Mouse (Mus musculus) Muller cell, postnatal 12 days (primary cell): ENCODE data around the gene Mettl16.

Experiments used
- DNase-seq: peaks from one replicate; pipeline ENCODE4 v3.0.0-alpha.2; 2015; ENCODE audit errors: inconsistent ontology term

Gene Mettl16

DNA sequence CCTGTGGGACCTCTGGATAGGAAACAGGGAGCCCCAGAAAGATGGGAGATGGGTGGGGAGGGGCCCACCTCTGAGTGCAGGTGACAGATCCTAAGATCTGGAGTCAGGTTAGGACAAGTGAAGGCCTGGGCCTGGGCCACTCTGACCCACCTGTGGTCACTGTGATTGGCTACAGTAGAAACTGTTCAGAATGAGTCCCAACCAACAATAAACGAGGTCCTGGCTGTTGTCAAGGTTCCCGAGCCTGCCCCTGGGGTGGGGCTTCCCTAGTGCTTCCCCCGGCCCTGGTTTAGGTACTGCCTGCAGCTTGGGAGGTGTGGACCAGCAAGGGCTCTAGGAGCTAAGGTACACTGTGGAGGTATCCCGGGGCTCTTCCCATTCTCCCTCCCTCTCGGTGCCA, 73.1 kb downstream of the Mettl16 start:
- DNase-seq = no peak

- no peak for DNase-seq
Observed at GRCm38 (mm10) chr11:74845784-74846183, 75.2 kb downstream of the Mettl16 start.

GRCm38 (mm10) chr11:74847919-74848521, 77.4 kb downstream of the Mettl16 start:
- peak; percentile 83 for DNase-seq

- no peak for DNase-seq
Observed at GRCm38 (mm10) chr11:74850998-74851661, 80.5 kb downstream of the Mettl16 start.

- no peak for DNase-seq
Observed at GRCm38 (mm10) chr11:74857756-74858155, 87.1 kb downstream of the Mettl16 start.

DNA sequence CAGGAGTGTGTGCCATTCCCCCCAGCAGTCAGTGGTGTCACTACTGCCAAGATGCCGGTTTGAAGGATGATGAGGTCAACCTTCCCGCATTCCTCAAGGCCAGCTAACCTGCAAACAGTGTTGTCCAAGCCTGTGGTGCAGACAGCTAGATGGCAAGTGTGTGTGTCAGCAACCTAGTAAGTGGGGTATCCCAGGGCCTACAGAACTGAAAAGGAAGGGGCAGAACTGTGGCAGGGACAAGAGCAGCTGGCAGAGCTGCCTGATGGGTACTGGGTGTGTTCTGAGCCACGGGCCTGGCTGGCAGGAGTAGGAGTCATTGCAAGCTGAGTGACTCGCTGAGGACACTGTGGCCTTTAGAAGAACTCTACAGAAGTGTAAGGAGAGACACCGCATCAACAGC, 91.5 kb downstream of the Mettl16 start:
- no peak for DNase-seq

GRCm38 (mm10) chr11:74863471-74863870, 92.8 kb downstream of the Mettl16 start:
- no peak for DNase-seq

- DNase-seq = no peak
Observed at GRCm38 (mm10) chr11:74864421-74864820, 93.8 kb downstream of the Mettl16 start.

- no peak for DNase-seq
Observed at GRCm38 (mm10) chr11:74865252-74865651, 94.6 kb downstream of the Mettl16 start.

- peak; percentile 44 for DNase-seq
Observed at GRCm38 (mm10) chr11:74866640-74867039, 96.0 kb downstream of the Mettl16 start.

DNA sequence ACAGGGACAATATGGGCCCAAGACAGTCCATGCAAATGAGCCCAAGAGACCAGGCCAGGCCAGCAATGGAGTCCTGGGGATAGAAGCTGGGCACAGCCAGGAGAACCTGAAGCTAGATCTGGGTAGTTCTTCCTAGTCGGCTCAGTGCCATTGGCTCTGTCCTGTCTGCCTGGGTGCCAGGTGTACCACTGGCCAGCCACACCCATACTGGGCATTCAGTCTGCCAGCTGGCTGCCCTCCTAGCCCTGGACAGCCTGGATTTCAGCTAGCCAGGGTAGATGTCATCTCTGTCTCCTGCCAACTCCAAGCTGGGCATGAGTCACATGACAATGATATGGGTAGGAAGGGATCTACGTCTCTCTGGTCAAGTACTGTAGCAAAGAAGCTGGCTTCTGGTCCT, 96.6 kb downstream of the Mettl16 start:
- peak; percentile 42 for DNase-seq

DNA sequence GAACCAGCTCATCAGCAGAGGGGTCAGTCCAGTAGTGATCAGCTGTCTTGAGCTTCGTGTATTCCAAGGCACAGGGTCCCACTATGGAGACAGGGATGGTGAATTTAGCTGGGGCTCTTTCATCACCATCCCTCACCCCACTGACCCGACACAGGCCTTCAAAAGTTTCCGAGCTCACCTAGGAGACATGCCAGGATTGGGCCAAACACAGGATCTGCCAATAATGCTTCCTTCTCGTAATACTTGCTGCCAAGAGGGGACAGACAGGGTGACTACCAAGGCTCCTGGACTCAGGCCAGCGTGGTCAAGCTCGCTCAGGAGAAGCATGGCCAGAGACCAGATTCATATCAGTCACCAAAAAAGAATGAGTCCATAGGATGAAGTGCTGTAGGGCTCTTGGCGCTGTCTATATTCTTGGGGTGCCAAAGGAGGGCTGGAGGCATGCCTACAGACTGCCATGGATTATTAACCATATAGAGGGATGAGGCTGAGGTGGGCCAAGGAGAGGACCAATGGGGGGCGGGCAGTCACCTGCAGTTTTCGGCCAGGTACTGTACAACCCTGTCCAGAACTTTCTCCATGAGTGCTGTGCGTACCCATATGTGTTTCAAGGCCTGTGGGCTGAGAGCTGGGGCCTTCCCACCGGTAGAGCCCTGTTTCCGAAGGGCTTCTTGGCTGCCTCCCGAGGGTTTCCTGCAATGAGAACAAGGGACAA, 97.6 kb downstream of the Mettl16 start:
- no peak for DNase-seq

GRCm38 (mm10) chr11:74869603-74870002, 99.0 kb downstream of the Mettl16 start:
- no peak for DNase-seq

DNA sequence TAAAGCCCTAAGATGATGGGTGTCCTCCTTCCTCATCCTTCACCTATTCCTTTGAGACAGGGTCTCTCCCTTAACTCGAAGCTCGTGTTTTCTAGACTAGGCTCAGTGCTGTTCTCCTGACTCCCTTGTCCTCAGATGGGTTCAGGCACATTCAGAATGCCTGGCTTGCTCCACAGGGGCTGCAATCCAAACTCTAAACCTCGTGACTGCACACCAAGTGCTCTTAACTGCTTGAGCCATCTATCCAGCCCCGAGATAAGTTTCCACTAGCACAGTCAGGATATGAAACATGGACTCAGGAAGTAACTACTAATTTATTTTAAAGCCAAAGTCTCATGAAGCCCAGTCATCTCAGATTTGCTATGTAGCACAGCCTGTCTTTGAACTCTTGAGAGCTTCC, 99.9 kb downstream of the Mettl16 start:
- DNase-seq = peak; percentile 20

DNA sequence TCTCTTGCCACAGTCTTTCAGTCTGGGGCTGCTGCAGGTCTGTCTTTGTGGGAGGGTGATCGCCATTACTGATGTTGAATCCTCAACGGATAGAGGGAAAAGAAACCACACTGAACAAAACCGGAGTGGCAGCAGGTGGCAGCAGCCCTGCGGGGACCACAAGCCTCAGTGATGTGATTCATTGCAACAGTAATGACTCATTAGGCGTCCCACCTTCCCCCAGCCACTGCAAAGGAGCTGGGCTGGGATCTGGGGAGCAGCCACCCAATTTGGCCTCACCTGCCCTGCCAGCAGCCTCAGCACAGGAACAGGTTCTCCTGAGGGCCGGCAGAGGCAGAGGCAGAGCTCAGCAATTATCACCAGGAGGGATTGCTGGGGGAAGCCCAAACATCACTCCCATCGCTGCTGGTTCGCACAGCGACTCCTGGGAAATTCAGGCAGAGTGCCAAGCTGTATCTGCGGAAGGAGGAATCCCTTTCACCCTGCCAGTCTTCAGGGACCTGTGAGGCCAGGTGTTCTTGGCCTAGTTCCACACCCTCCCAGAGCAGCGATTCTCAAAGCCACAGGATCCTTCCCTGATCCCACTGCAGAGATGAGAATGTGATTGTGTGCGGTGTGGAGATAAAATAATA, 100.5 kb downstream of the Mettl16 start:
- DNase-seq = peak; percentile 82

DNA sequence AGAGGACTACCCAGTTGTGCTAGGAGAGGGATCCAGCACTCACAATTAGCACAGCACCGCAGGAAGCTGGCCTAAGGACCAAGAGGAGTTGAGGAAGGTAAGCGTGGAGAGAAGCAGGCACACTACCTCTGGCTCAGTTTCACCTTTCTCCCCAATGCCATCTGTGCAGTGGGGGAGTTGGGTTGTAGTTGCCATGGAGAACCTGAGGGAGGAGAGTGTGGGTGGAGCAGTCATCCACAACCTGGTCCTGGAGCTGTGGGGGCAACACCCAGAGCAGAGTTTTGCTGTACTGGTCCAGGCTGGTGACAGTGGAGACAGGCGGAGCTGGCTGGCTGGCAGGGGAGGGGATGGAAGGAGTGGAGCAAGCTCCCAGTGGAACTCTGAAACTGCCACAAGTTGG, 104.0 kb downstream of the Mettl16 start:
- no peak for DNase-seq

DNA sequence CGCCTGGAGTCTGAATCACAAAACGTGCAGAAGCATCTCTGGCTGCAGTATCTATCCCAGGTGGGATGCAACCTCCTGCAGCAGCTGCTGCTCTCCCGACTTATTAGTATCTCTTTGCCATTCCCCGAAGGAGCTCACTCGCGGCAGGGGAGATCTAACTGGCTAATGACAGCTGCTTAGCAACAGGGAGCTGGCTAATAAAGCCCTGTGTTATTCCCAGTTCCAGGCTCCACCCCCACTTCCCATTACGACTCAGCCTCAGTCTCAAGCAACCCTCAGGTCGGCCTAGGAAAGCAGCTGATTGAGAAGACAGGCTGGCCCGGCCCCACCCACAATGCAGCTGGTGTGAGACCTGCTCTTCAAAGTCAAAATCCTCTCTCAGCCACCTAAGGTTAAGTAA, 106.2 kb downstream of the Mettl16 start:
- DNase-seq = peak; percentile 38
